Mouse (Mus musculus) hindbrain, embryonic 16.5 days (tissue): ENCODE measurements around the gene Plin5. TPM values are rescaled to one million over a fixed set of nuclear protein-coding genes. Genes with fewer than 3 reads are reported as not detected.
"Not testable (repeated sequence)": the region's sequence is repeated elsewhere in the genome, so short reads cannot be mapped to it uniquely, and the experiment has no call there.

Experiments
- ATAC-seq: fragments of 200-750 bp; cut with Nextera tagmentation; 2 replicates; pipeline ENCODE4 v1.8.0; 2017; ENCODE audit warnings: moderate TSS enrichment, moderate library complexity
- H3K27ac ChIP-seq: fragments of 300-500 bp; sonication (generic); 2 replicates; pipeline ENCODE4 v1.5.1; 2014; ENCODE audit warnings: low read depth, mild to moderate bottlenecking, control low read depth, low read length, moderate library complexity
- H3K27me3 ChIP-seq: fragments of 300-500 bp; sonication (generic); replicated peaks from 2 replicates; pipeline ENCODE4 v1.6.1; 2014; ENCODE audit warnings: low read length; ENCODE audit not compliant: control insufficient read depth, insufficient read depth
- H3K36me3 ChIP-seq: fragments of 300-500 bp; sonication (generic); 2 replicates; pipeline ENCODE4 v1.6.1; 2014; ENCODE audit warnings: mild to moderate bottlenecking, low read length, moderate library complexity, mixed read lengths; ENCODE audit not compliant: control insufficient read depth, insufficient read depth
- H3K4me1 ChIP-seq: fragments of 300-500 bp; sonication (generic); 2 replicates; pipeline ENCODE4 v1.6.1; 2014; ENCODE audit warnings: low read depth, low read length; ENCODE audit not compliant: control insufficient read depth, insufficient read depth
- H3K4me2 ChIP-seq: fragments of 300-500 bp; sonication (generic); 2 replicates; pipeline ENCODE4 v1.6.1; 2014; ENCODE audit warnings: mild to moderate bottlenecking, low read length, control low read depth, moderate library complexity
- H3K4me3 ChIP-seq: fragments of 300-500 bp; sonication (generic); 2 replicates; pipeline ENCODE4 v1.5.1; 2014; ENCODE audit warnings: mild to moderate bottlenecking, low read length, control low read depth, moderate library complexity
- H3K9ac ChIP-seq: fragments of 300-500 bp; sonication (generic); 2 replicates; pipeline ENCODE4 v1.6.1; 2014; ENCODE audit warnings: low read depth, mild to moderate bottlenecking, control low read depth, low read length, moderate library complexity
- H3K9me3 ChIP-seq: fragments of 300-500 bp; sonication (generic); 2 replicates; pipeline ENCODE4 v1.6.1; 2014; ENCODE audit warnings: mild to moderate bottlenecking, low read length, moderate library complexity; ENCODE audit not compliant: control insufficient read depth
- WGBS: fragments of 180-500 bp; shearing (Covaris S2); extraction: QIAGEN DNeasy Blood & Tissue Kit; methylation state at CpG from one replicate; pipeline ENCODE4 v1.1.7; 2014; 5-methylcytosine and 5-hydroxymethylcytosine counted together
- polyA plus RNA-seq: library from polyadenylated mRNA; unstranded; fragments of >200 nt; fragmentation: Nextera tagmentation; extraction: Ambion mirVana; gene quantifications from 2 replicates; pipeline ENCODE4 v1.2.1, GENCODE M21; 2015

The Plin5 gene
- polyA plus RNA-seq, 1 experiment from 2014 or later = 3.4 TPM

- peaks cover 54% of the 10 kb centered on the region for H3K36me3 ChIP-seq
- H3K27ac ChIP-seq = no peak overlapping the region
- H3K9ac ChIP-seq = no peak overlapping the region
- no peak overlapping the region for H3K4me3 ChIP-seq
- H3K9me3 ChIP-seq = no peaks in the 10 kb centered on the region
- ATAC-seq = no peak
- no peaks in the 10 kb centered on the region for H3K27me3 ChIP-seq
- no peak overlapping the region for H3K4me2 ChIP-seq
- H3K4me1 ChIP-seq = peaks cover 12% of the 10 kb centered on the region
Measured at GRCm38 (mm10) chr17:56071126-56071525, 46.3 kb downstream of the Plin5 start.

GRCm38 (mm10) chr17:56069066-56069465, 48.3 kb downstream of the Plin5 start:
- 96% methylated on average over 14 of the region's 14 CpGs for WGBS
- H3K4me2 ChIP-seq = no peak overlapping the region

GRCm38 (mm10) chr17:56066451-56066850, 50.9 kb downstream of the Plin5 start:
- Histone ChIP-seq H3K27ac (no peak overlapping the region), H3K36me3 (peaks cover 39% of the 10 kb centered on the region), H3K9ac (no peak overlapping the region), H3K4me2 (no peak overlapping the region), H3K27me3 (no peaks in the 10 kb centered on the region), H3K4me3 (no peak overlapping the region), H3K4me1 (no peaks in the 10 kb centered on the region), H3K9me3 (no peaks in the 10 kb centered on the region)
- no peak for ATAC-seq

More at GRCm38 (mm10) chr17:56069066-56069465, 48.3 kb downstream of the Plin5 start:
- peaks cover 5% of the 10 kb centered on the region for H3K4me1 ChIP-seq
- no peaks in the 10 kb centered on the region for H3K27me3 ChIP-seq
- H3K9ac ChIP-seq = no peak overlapping the region
- H3K36me3 ChIP-seq = peaks cover 54% of the 10 kb centered on the region
- ATAC-seq = no peak
- H3K9me3 ChIP-seq = no peaks in the 10 kb centered on the region
- H3K4me3 ChIP-seq = no peak overlapping the region
- H3K27ac ChIP-seq = no peak overlapping the region

GRCm38 (mm10) chr17:56065715-56066114, 51.7 kb downstream of the Plin5 start:
- not testable (repeated sequence) for H3K27ac ChIP-seq, H3K4me2 ChIP-seq, H3K9ac ChIP-seq, H3K4me1 ChIP-seq, H3K4me3 ChIP-seq, H3K27me3 ChIP-seq, ATAC-seq, H3K9me3 ChIP-seq
- 81% methylated on average over 6 of the region's 6 CpGs for WGBS
- H3K36me3 ChIP-seq = peaks cover 32% of the 10 kb centered on the region

GRCm38 (mm10) chr17:56062081-56062480, 55.3 kb downstream of the Plin5 start:
- no peak overlapping the region for H3K4me3 ChIP-seq
- WGBS = 97% methylated on average over 7 of the region's 7 CpGs
- no peak for ATAC-seq
- no peaks in the 10 kb centered on the region for H3K9me3 ChIP-seq
- no peaks in the 10 kb centered on the region for H3K27me3 ChIP-seq
- H3K4me1 ChIP-seq = no peaks in the 10 kb centered on the region
- no peak overlapping the region for H3K4me2 ChIP-seq
- H3K27ac ChIP-seq = no peak overlapping the region
- H3K9ac ChIP-seq = no peak overlapping the region
- H3K36me3 ChIP-seq = peaks cover 6% of the 10 kb centered on the region

Other genes starting within 250 kb of the Plin5 start
- 10.5 and 12.1 TPM in 2 replicates for gene Zfp119a, start 238.7 kb downstream of the Plin5 start, polyA plus RNA-seq
- 12.7 and 14.7 TPM in 2 replicates for gene Zfp959, start 225.5 kb downstream of the Plin5 start, polyA plus RNA-seq
- 6.9 and 8.7 TPM in 2 replicates for gene Zfp119b, start 168.1 kb downstream of the Plin5 start, polyA plus RNA-seq
- gene Ebi3, start 165.0 kb downstream of the Plin5 start, polyA plus RNA-seq = 6.3 and 7.2 TPM in 2 replicates
- 20.5 and 23.2 TPM in 2 replicates for gene Yju2, start 158.5 kb downstream of the Plin5 start, polyA plus RNA-seq
- 177 and 182 TPM in 2 replicates for gene Shd, start 147.1 kb downstream of the Plin5 start, polyA plus RNA-seq
- 227 and 252 TPM in 2 replicates for gene Fsd1, start 131.1 kb downstream of the Plin5 start, polyA plus RNA-seq
- gene Stap2, start 112.0 kb downstream of the Plin5 start, polyA plus RNA-seq = 6.5 and 6.8 TPM in 2 replicates
- 119 and 127 TPM in 2 replicates for gene Mpnd, start 111.9 kb downstream of the Plin5 start, polyA plus RNA-seq
- gene Sh3gl1, start 81.0 kb downstream of the Plin5 start, polyA plus RNA-seq = 106 and 112 TPM in 2 replicates
- 4.5 and 6.7 TPM in 2 replicates for gene Chaf1a, start 77.2 kb downstream of the Plin5 start, polyA plus RNA-seq
- gene Ubxn6, start 42.6 kb downstream of the Plin5 start, polyA plus RNA-seq = 77.6 and 79.5 TPM in 2 replicates
- 125 and 136 TPM in 2 replicates for gene Hdgfl2, start 38.0 kb downstream of the Plin5 start, polyA plus RNA-seq
- 0.07 and 0.10 TPM in 2 replicates for gene Plin4, start 7.8 kb downstream of the Plin5 start, polyA plus RNA-seq
- gene Lrg1, start 4.4 kb upstream of the Plin5 start, polyA plus RNA-seq = 0.68 and 0.91 TPM in 2 replicates
- gene Sema6b, start 22.7 kb upstream of the Plin5 start, polyA plus RNA-seq = 12.5 and 12.7 TPM in 2 replicates
- 9.1 and 9.9 TPM in 2 replicates for gene Tnfaip8l1, start 44.9 kb upstream of the Plin5 start, polyA plus RNA-seq
- gene Mydgf, start 66.3 kb upstream of the Plin5 start, polyA plus RNA-seq = 81.4 and 88.4 TPM in 2 replicates
- 21.0 and 29.3 TPM in 2 replicates for gene Dpp9, start 101.3 kb upstream of the Plin5 start, polyA plus RNA-seq
- gene Fem1a, start 139.2 kb upstream of the Plin5 start, polyA plus RNA-seq = 17.4 and 18.2 TPM in 2 replicates
- 1.5 and 1.9 TPM in 2 replicates for gene Ticam1, start 159.2 kb upstream of the Plin5 start, polyA plus RNA-seq
- gene Plin3, start 175.3 kb upstream of the Plin5 start, polyA plus RNA-seq = 15.5 and 21.1 TPM in 2 replicates
- gene Arrdc5, start 182.7 kb upstream of the Plin5 start, polyA plus RNA-seq = not detected in 2 replicates
- 23.3 and 28.2 TPM in 2 replicates for gene Uhrf1, start 185.7 kb upstream of the Plin5 start, polyA plus RNA-seq
- 53.5 and 70.3 TPM in 2 replicates for gene Kdm4b, start 208.5 kb upstream of the Plin5 start, polyA plus RNA-seq